Mouse (Mus musculus) ES-Bruce4 (cell line): ENCODE results near the gene Mpi.

Experiments used
- CTCF ChIP-seq: IDR thresholded peaks from one replicate; pipeline ENCODE4 v1.8.1; 2011; ENCODE audit warnings: low read depth, low read length
- EP300 ChIP-seq: IDR thresholded peaks from 2 replicates; pipeline ENCODE4 v1.6.1; 2011; ENCODE audit warnings: low read depth, low read length; ENCODE audit not compliant: insufficient read depth
- POLR2A ChIP-seq: IDR thresholded peaks from one replicate; pipeline ENCODE4 v1.8.1; 2011; ENCODE audit warnings: low read length; ENCODE audit not compliant: insufficient read depth

DNA sequence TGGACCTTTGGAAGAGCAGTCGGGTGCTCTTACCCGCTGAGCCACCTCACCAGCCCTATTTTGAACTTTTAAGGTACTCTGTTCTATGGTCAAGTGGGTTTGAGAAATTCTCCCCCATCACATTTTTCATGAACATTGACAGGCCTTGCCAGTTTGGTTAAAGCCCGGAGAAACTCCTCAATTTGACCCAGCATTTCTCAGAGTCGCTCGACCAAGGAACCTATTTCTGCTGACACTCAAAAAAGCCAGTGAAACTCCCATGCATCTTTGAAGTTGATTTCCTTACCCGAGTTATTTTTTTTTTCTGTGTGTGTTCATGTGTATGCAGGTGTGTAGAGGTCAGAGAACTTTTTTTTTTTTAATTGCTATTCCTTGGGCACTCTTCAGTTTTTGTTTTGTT, 12.0 kb upstream of the Mpi start:
- TF ChIP-seq POLR2A (no peak), EP300 (no peak), CTCF (no peak)
